33 mouse cellular contexts compared by ENCODE assay signal in genomic region chr6:122250033-122250432, GRCm38 (mm10). TPM values are rescaled to one million over a fixed set of nuclear protein-coding genes. Genes with fewer than 3 reads are reported as not detected.
"Had no signal": no experiment of that assay in that cellular context is flagged by ENCODE, and none has a peak within 500 bp of the region (broad histone marks: within the 10 kb centered on the region; RNA-seq: fewer than 3 reads in every experiment).

No protein-coding gene starts in this region.

- DNase-seq: cerebellum, adult 9-10 months; cerebellum, adult 9-11 months; cerebellum, postnatal 10 days; cerebellum, postnatal 14 days; cerebellum, postnatal 25 days; cerebellum, postnatal 36 days; embryo, embryonic 11 days; forebrain, postnatal 0 days; gastrocnemius, adult 2 months; gastrocnemius, postnatal 10 days; gastrocnemius, postnatal 14 days; gastrocnemius, postnatal 25 days; gastrocnemius, postnatal 36 days; heart, adult 11 months; heart, adult 18-20 months; heart, adult 2 months had no signal

- H3K4me1 ChIP-seq: embryonic facial prominence, embryonic 10.5 days; embryonic facial prominence, embryonic 12.5 days; embryonic facial prominence, embryonic 13.5 days; embryonic facial prominence, embryonic 15.5 days; forebrain, embryonic 10.5 days; forebrain, embryonic 12.5 days; forebrain, embryonic 13.5 days; forebrain, embryonic 15.5 days had no signal

- ATAC-seq: forebrain, embryonic 13.5 days; forebrain, embryonic 14.5 days; forebrain, embryonic 15.5 days; forebrain, embryonic 16.5 days; forebrain, postnatal 0 days had no signal

- H3K27me3 ChIP-seq: embryonic facial prominence, embryonic 12.5 days; embryonic facial prominence, embryonic 13.5 days; embryonic facial prominence, embryonic 15.5 days; forebrain, embryonic 12.5 days; forebrain, embryonic 13.5 days; forebrain, embryonic 15.5 days had no signal

- H3K4me2 ChIP-seq: embryonic facial prominence, embryonic 12.5 days; embryonic facial prominence, embryonic 13.5 days; embryonic facial prominence, embryonic 15.5 days; forebrain, embryonic 12.5 days; forebrain, embryonic 13.5 days; forebrain, embryonic 15.5 days had no signal

- H3K4me3 ChIP-seq: embryonic facial prominence, embryonic 10.5 days; embryonic facial prominence, embryonic 12.5 days; embryonic facial prominence, embryonic 13.5 days; embryonic facial prominence, embryonic 15.5 days; erythroblast, embryonic 14.5 days; forebrain, embryonic 10.5 days; forebrain, embryonic 12.5 days; forebrain, embryonic 13.5 days; forebrain, embryonic 15.5 days; gastrocnemius, adult 2 months; heart, adult 2 months had no signal

- H3K9me3 ChIP-seq: embryonic facial prominence, embryonic 10.5 days; embryonic facial prominence, embryonic 12.5 days; embryonic facial prominence, embryonic 13.5 days; embryonic facial prominence, embryonic 15.5 days; forebrain, embryonic 10.5 days; forebrain, embryonic 12.5 days; forebrain, embryonic 13.5 days; forebrain, embryonic 15.5 days had no signal

- H3K9ac ChIP-seq: embryonic facial prominence, embryonic 12.5 days; embryonic facial prominence, embryonic 13.5 days; embryonic facial prominence, embryonic 15.5 days; forebrain, embryonic 12.5 days; forebrain, embryonic 13.5 days; forebrain, embryonic 15.5 days; forebrain, postnatal 0 days had no signal

- H3K27ac ChIP-seq: embryonic facial prominence, embryonic 10.5 days; embryonic facial prominence, embryonic 12.5 days; embryonic facial prominence, embryonic 13.5 days; embryonic facial prominence, embryonic 15.5 days; forebrain, embryonic 10.5 days; forebrain, embryonic 12.5 days; forebrain, embryonic 13.5 days; forebrain, embryonic 15.5 days; gastrocnemius, adult 2 months; heart, adult 2 months had no signal

- H3K36me3 ChIP-seq: embryonic facial prominence, embryonic 10.5 days; embryonic facial prominence, embryonic 12.5 days; embryonic facial prominence, embryonic 13.5 days; embryonic facial prominence, embryonic 15.5 days; forebrain, embryonic 10.5 days; forebrain, embryonic 12.5 days; forebrain, embryonic 15.5 days had no signal

RNA-seq across cellular contexts. Expression of gene Klrg1, which starts 32.6 kb away (rescaled TPM):
- total RNA-seq: gastrocnemius, adult 18-20 months; gastrocnemius, adult 2 months; gastrocnemius, postnatal 10 days; gastrocnemius, postnatal 14 days; gastrocnemius, postnatal 25 days; gastrocnemius, postnatal 36 days; gastrocnemius, postnatal 4 days; granulocyte monocyte progenitor cell, adult 5-6 weeks; heart, adult 2 months; heart, adult 8-10 months had no signal
- polyA plus RNA-seq: embryonic facial prominence, embryonic 10.5 days; embryonic facial prominence, embryonic 11.5 days; embryonic facial prominence, embryonic 13.5 days; embryonic facial prominence, embryonic 15.5 days; erythroblast, embryonic 14.5 days; forebrain, embryonic 10.5 days; forebrain, embryonic 11.5 days had no signal
